Comparison of ENCODE assay signal across 8 mouse cellular contexts in the genomic region with DNA sequence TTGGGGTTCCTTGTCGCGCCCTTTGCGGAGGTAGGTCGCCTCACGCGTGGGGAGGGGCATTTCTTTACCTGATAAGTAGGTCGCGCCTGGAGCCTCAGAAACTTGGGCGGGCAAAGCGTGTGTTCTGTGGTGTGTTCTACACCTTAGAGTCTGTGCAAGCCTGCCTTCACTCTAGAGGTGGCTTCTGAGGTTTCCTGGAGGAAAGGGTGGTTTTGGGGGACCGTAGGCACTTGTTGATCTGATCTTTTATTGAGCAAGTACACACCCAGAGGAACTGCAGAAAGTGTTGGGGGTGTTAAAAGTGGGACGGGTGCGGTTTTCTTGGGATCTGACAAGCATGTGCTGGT. TPM values are rescaled to one million over a fixed set of nuclear protein-coding genes. Genes with fewer than 3 reads are reported as not detected.
DNase-seq lines count a peak whose midpoint lies in the region; ATAC-seq and TF ChIP-seq lines count a peak whose summit lies in the region.

No protein-coding gene starts in this region.

- DNase-seq in layer of hippocampus, adult 2 months (ENCODE audit: low spot score in 2 of 2): no peak
- DNase-seq in layer of hippocampus, adult 8-10 months (ENCODE audit: low spot score in 2 of 2): no peak
- DNase-seq in embryonic facial prominence, embryonic 11.5 days (ENCODE audit: low spot score): no peak
- DNase-seq in hindbrain, embryonic 14.5 days (ENCODE audit: low spot score): peak; percentile 31
- no peak for DNase-seq in frontal cortex, adult 2 months (ENCODE audit: extremely low spot score in 1 of 2, low spot score in 1 of 2)
- DNase-seq in urinary bladder, postnatal 10 days (ENCODE audit: low spot score): no peak
- DNase-seq in thymus, postnatal 14 days: no peak

- no peak overlapping the region for H3K27ac ChIP-seq in layer of hippocampus, adult 2 months
- H3K27ac ChIP-seq in embryonic facial prominence, embryonic 11.5 days (replicated peaks; ENCODE audit: low read depth, low read length): no peak overlapping the region
- no peak overlapping the region for H3K27ac ChIP-seq in hindbrain, embryonic 14.5 days
- no peak overlapping the region for H3K27ac ChIP-seq in midbrain, embryonic 12.5 days (replicated peaks)

- no peak; the same call in 1 of the 2 replicates for TF ChIP-seq CTCF in layer of hippocampus, adult 2 months (conservative IDR thresholded peaks at IDR 0.05)

- H3K9me3 ChIP-seq in embryonic facial prominence, embryonic 11.5 days (replicated peaks; ENCODE audit: control insufficient read depth, low read length): no peaks in the 10 kb centered on the region
- no peaks in the 10 kb centered on the region for H3K9me3 ChIP-seq in hindbrain, embryonic 14.5 days (ENCODE audit: control insufficient read depth, low read length)
- H3K9me3 ChIP-seq in midbrain, embryonic 12.5 days: no peaks in the 10 kb centered on the region

- peak overlapping the region; percentile 67 for H3K4me2 ChIP-seq in embryonic facial prominence, embryonic 11.5 days (ENCODE audit: low read depth, low read length)
- H3K4me2 ChIP-seq in hindbrain, embryonic 14.5 days (replicated peaks): peak overlapping the region; percentile 69
- peak overlapping the region; percentile 77 for H3K4me2 ChIP-seq in midbrain, embryonic 12.5 days (replicated peaks)

- H3K4me1 ChIP-seq in embryonic facial prominence, embryonic 11.5 days (ENCODE audit: control insufficient read depth, insufficient read depth, low read length): no peaks in the 10 kb centered on the region
- no peaks in the 10 kb centered on the region for H3K4me1 ChIP-seq in hindbrain, embryonic 14.5 days (replicated peaks; ENCODE audit: control insufficient read depth, insufficient read depth, low read length)
- H3K4me1 ChIP-seq in midbrain, embryonic 12.5 days: no peaks in the 10 kb centered on the region

- no peaks in the 10 kb centered on the region for H3K36me3 ChIP-seq in embryonic facial prominence, embryonic 11.5 days (replicated peaks; ENCODE audit: control insufficient read depth, insufficient read depth, low read depth, low read length)
- H3K36me3 ChIP-seq in hindbrain, embryonic 14.5 days (replicated peaks; ENCODE audit: control insufficient read depth, insufficient read depth): no peaks in the 10 kb centered on the region
- no peaks in the 10 kb centered on the region for H3K36me3 ChIP-seq in midbrain, embryonic 12.5 days

- ATAC-seq in embryonic facial prominence, embryonic 11.5 days (replicated peaks; ENCODE audit: insufficient number of reproducible peaks, low FRiP score, low TSS enrichment, low read depth): peak; percentile 72
- no peak for ATAC-seq in hindbrain, embryonic 14.5 days (ENCODE audit: low FRiP score)
- ATAC-seq in midbrain, embryonic 12.5 days (ENCODE audit: low FRiP score, low read depth): no peak

- peak overlapping the region; percentile 63 for H3K9ac ChIP-seq in embryonic facial prominence, embryonic 11.5 days (replicated peaks; ENCODE audit: low read length)
- peak overlapping the region; percentile 59 for H3K9ac ChIP-seq in hindbrain, embryonic 14.5 days
- H3K9ac ChIP-seq in midbrain, embryonic 12.5 days (replicated peaks): peak overlapping the region; percentile 44

- WGBS in embryonic facial prominence, embryonic 11.5 days: 26% methylated on average over 13 of the region's 13 CpGs
- 24% methylated on average over 13 of the region's 13 CpGs for WGBS in hindbrain, embryonic 14.5 days
- WGBS in midbrain, embryonic 12.5 days: 27% methylated on average over 13 of the region's 13 CpGs

- H3K4me3 ChIP-seq in layer of hippocampus, adult 2 months: peak overlapping the region; percentile 63
- peak overlapping the region; percentile 50 for H3K4me3 ChIP-seq in embryonic facial prominence, embryonic 11.5 days (ENCODE audit: low read depth, low read length)
- peak overlapping the region; percentile 56 for H3K4me3 ChIP-seq in hindbrain, embryonic 14.5 days (replicated peaks; ENCODE audit: low read length)
- peak overlapping the region; percentile 55 for H3K4me3 ChIP-seq in midbrain, embryonic 12.5 days

- no peaks in the 10 kb centered on the region for H3K27me3 ChIP-seq in embryonic facial prominence, embryonic 11.5 days (ENCODE audit: control insufficient read depth, insufficient read depth, low read length)
- peaks cover 8% of the 10 kb centered on the region; the same call in 1 of the 2 replicates for H3K27me3 ChIP-seq in hindbrain, embryonic 14.5 days (ENCODE audit: control insufficient read depth, insufficient read depth, low read length)
- peaks cover 4% of the 10 kb centered on the region; the same call in 1 of the 2 replicates for H3K27me3 ChIP-seq in midbrain, embryonic 12.5 days

RNA-seq across cellular contexts. Expression of a gene that starts 0.4 kb away (rescaled TPM):
- total RNA-seq in layer of hippocampus, adult 2 months (2021): 1 to 10 TPM; 1.1 to 1.2 TPM
- total RNA-seq in layer of hippocampus, adult 8-10 months (2022): 1 to 10 TPM in 3 of 4 experiments, under 1 TPM in 1; 0.81 to 2.1 (median 1.5) TPM
- 1.6 and 2.5 TPM in 2 replicates for polyA plus RNA-seq in embryonic facial prominence, embryonic 11.5 days (2014; fragmentation: Nextera tagmentation; extraction: Ambion mirVana)
- polyA plus RNA-seq in hindbrain, embryonic 14.5 days (2014; fragmentation: Nextera tagmentation; extraction: Ambion mirVana): 1.5 and 2.6 TPM in 2 replicates
- 0.70 and 0.73 TPM in 2 replicates for polyA plus RNA-seq in midbrain, embryonic 12.5 days (2016; fragmentation: Nextera tagmentation; extraction: Ambion mirVana)
- 0.50 and 0.68 TPM in 2 replicates for polyA plus RNA-seq in frontal cortex, adult 2 months (2012; rRNA removed)
